Mouse (Mus musculus): ENCODE data around the gene Prdm2. TPM values are rescaled to one million over a fixed set of nuclear protein-coding genes. Genes with fewer than 3 reads are reported as not detected.

Gene Prdm2
- polyA plus RNA-seq, 1 experiment, result 34.9 TPM

DNA sequence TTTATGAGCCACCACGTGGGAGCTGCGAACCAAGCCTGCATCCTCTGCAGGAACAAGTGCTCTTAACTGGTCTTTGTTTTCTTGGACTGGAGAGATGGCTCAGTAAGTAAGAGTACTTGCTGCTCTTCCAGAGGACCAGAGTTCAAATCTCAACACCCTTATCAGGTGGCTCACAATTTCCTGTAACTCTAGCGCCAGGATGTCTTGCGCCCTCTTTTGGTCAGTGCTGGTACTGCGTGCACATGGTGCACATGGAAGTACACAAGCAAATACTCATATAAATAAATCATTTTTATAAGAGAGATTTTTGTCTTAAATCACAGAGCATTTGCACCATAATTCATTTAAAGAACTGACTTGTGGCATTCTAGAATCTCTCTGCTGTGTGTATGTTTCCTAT, 35.3 kb upstream of the Prdm2 start:
- Histone ChIP-seq H3K27me3 (ENCODE audit: control insufficient read depth, insufficient read depth, low read length, poor library complexity, severe bottlenecking) (no peaks in the 10 kb centered on the region), H3K4me1 (ENCODE audit: control insufficient read depth, insufficient read depth, low read length) (no peaks in the 10 kb centered on the region), H3K4me3 (ENCODE audit: low read depth, low read length) (no peak overlapping the region), H3K27ac (ENCODE audit: insufficient read depth, low read length) (no peak overlapping the region), H3K9ac (ENCODE audit: low read depth, poor library complexity, severe bottlenecking) (no peak overlapping the region), H3K9me3 (replicated peaks; ENCODE audit: control insufficient read depth, insufficient read depth, low read length, poor library complexity, severe bottlenecking) (no peaks in the 10 kb centered on the region), H3K36me3 (ENCODE audit: control insufficient read depth, insufficient read depth, low read length, poor library complexity, severe bottlenecking) (no peaks in the 10 kb centered on the region)
- TF ChIP-seq CTCF (IDR thresholded peaks at IDR 0.05; ENCODE audit: low read depth, low read length), result peak; percentile 77
- TF ChIP-seq POLR2A (IDR thresholded peaks at IDR 0.05; ENCODE audit: insufficient read depth, low read length), result no peak

DNA sequence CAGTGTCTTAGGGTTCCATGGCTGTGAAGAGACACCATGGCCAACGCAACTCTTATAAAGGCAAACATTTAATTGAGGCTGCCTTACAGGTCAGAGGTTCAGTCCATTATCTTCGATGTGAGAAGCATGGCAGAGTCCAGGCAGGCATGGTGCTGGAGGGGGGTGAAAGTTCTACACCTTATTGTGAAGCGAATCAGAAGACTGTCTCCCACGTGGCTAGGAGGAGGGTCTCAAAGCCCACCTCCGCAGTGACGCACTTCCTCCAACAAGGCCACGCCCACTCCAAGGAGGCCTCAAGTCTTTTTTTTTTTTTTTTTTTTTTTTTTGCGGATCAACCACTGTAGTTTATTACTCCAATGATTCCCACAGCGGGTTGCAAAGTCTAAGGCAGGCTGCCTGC, 28.5 kb upstream of the Prdm2 start:
- H3K9me3 ChIP-seq (replicated peaks; ENCODE audit: control insufficient read depth, insufficient read depth, low read length, poor library complexity, severe bottlenecking), result no peaks in the 10 kb centered on the region
- peak overlapping the region; percentile 65 for H3K4me3 ChIP-seq (ENCODE audit: low read depth, low read length)
- peak overlapping the region; percentile 49; the same call in 1 of the 2 replicates for H3K9ac ChIP-seq (ENCODE audit: low read depth, poor library complexity, severe bottlenecking)
- no peaks in the 10 kb centered on the region for H3K36me3 ChIP-seq (ENCODE audit: control insufficient read depth, insufficient read depth, low read length, poor library complexity, severe bottlenecking)
- no peaks in the 10 kb centered on the region for H3K27me3 ChIP-seq (ENCODE audit: control insufficient read depth, insufficient read depth, low read length, poor library complexity, severe bottlenecking)
- peak overlapping the region; percentile 64 for H3K27ac ChIP-seq (ENCODE audit: insufficient read depth, low read length)
- TF ChIP-seq POLR2A (IDR thresholded peaks at IDR 0.05; ENCODE audit: insufficient read depth, low read length) (peak; percentile 51), CTCF (IDR thresholded peaks at IDR 0.05; ENCODE audit: low read depth, low read length) (no peak), EP300 (IDR thresholded peaks at IDR 0.05; ENCODE audit: insufficient read depth, low read depth, low read length) (no peak)
- H3K4me1 ChIP-seq (ENCODE audit: control insufficient read depth, insufficient read depth, low read length), result peaks cover 2% of the 10 kb centered on the region

DNA sequence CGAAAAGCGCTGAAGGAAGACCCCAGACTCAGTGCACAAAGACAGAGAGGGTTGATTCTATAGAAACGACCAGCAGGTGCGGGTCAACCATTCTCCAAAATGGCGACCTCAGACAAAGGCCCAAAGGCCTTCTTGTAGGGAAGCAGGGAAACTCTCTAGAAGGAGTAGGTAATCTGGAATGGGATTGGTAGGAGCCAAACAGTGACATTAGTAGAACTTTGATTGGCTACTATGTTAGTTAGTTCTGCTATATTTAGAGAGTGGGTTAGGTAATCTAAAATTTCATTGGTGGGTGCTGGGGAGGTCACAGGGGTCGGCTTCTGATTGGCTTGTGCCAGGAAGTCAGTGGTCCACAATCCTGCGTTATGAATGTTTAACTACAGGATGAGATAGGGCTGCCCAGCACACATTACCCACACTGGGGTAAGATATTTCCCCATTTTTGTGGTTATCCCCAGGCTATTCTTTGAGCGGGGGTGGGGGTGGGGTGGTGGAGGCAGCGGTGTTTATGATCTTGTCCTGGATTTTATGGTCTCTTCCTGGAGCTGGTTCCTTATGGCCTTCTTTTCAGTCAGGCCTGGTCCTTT, 26.9 kb upstream of the Prdm2 start:
- H3K4me3 ChIP-seq (ENCODE audit: low read depth, low read length), result peak overlapping the region; percentile 44
- no peaks in the 10 kb centered on the region for H3K27me3 ChIP-seq (ENCODE audit: control insufficient read depth, insufficient read depth, low read length, poor library complexity, severe bottlenecking)
- H3K4me1 ChIP-seq (ENCODE audit: control insufficient read depth, insufficient read depth, low read length), result peaks cover 2% of the 10 kb centered on the region
- H3K9me3 ChIP-seq (replicated peaks; ENCODE audit: control insufficient read depth, insufficient read depth, low read length, poor library complexity, severe bottlenecking), result no peaks in the 10 kb centered on the region
- peak overlapping the region; percentile 83 for H3K9ac ChIP-seq (ENCODE audit: low read depth, poor library complexity, severe bottlenecking)
- no peaks in the 10 kb centered on the region for H3K36me3 ChIP-seq (ENCODE audit: control insufficient read depth, insufficient read depth, low read length, poor library complexity, severe bottlenecking)
- no peak for TF ChIP-seq CTCF (IDR thresholded peaks at IDR 0.05; ENCODE audit: low read depth, low read length)
- peak; percentile 29 for TF ChIP-seq POLR2A (IDR thresholded peaks at IDR 0.05; ENCODE audit: insufficient read depth, low read length)
- peak overlapping the region; percentile 99 for H3K27ac ChIP-seq (ENCODE audit: insufficient read depth, low read length)

GRCm38 (mm10) chr4:143239117-143239516, 26.3 kb upstream of the Prdm2 start:
- peak overlapping the region; percentile 20 for H3K4me3 ChIP-seq (ENCODE audit: low read depth, low read length)
- H3K9me3 ChIP-seq (replicated peaks; ENCODE audit: control insufficient read depth, insufficient read depth, low read length, poor library complexity, severe bottlenecking), result no peaks in the 10 kb centered on the region
- H3K4me1 ChIP-seq (ENCODE audit: control insufficient read depth, insufficient read depth, low read length), result peaks cover 2% of the 10 kb centered on the region
- H3K27me3 ChIP-seq (ENCODE audit: control insufficient read depth, insufficient read depth, low read length, poor library complexity, severe bottlenecking), result no peaks in the 10 kb centered on the region
- peak overlapping the region; percentile 99 for H3K27ac ChIP-seq (ENCODE audit: insufficient read depth, low read length)
- H3K9ac ChIP-seq (ENCODE audit: low read depth, poor library complexity, severe bottlenecking), result peak overlapping the region; percentile 83
- H3K36me3 ChIP-seq (ENCODE audit: control insufficient read depth, insufficient read depth, low read length, poor library complexity, severe bottlenecking), result no peaks in the 10 kb centered on the region
- TF ChIP-seq CTCF (IDR thresholded peaks at IDR 0.05; ENCODE audit: low read depth, low read length) (no peak), EP300 (IDR thresholded peaks at IDR 0.05; ENCODE audit: insufficient read depth, low read depth, low read length) (no peak), POLR2A (IDR thresholded peaks at IDR 0.05; ENCODE audit: insufficient read depth, low read length) (no peak)

DNA sequence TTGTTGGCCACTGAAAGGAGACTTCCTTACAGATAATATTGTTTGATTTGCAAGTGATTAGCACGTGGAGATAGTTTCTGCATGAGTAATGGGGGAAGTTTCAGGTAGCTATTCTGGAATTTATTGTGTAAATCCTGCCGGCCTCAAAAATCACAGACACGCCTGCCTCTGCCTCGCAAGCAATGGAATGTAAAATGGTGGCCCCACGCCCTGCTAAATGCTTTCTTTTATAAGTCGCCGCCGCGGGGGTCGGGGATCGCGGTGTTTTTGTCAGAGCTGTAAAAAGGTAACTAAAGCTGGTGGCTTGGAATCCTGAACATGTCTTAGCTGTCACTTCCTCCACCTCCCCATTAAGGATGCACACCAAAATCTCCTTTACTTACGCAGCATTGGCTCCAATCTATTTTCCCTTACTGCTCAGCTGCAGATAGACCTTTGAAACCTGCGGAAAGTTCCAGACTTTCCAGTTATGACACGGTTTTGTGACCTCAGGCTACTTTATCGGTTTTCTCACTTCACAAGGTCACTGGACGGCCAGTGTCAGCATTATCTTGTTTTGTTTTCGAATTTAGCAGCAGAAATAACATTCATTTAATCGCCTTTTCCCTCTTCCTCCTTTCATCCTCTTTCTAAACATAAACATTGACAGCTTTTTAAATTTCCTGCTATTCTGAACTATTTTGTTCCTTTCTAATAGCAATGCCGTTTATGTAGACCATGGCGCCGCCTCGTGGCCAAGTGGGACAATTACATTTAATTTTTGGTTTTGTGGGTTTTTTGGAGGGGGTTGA, 25.6 kb upstream of the Prdm2 start:
- H3K27ac ChIP-seq (ENCODE audit: insufficient read depth, low read length), result peak overlapping the region; percentile 99
- no peak overlapping the region for H3K4me3 ChIP-seq (ENCODE audit: low read depth, low read length)
- no peaks in the 10 kb centered on the region for H3K36me3 ChIP-seq (ENCODE audit: control insufficient read depth, insufficient read depth, low read length, poor library complexity, severe bottlenecking)
- peaks cover 2% of the 10 kb centered on the region for H3K4me1 ChIP-seq (ENCODE audit: control insufficient read depth, insufficient read depth, low read length)
- no peak for TF ChIP-seq POLR2A (IDR thresholded peaks at IDR 0.05; ENCODE audit: insufficient read depth, low read length)
- peak; percentile 94 for TF ChIP-seq EP300 (IDR thresholded peaks at IDR 0.05; ENCODE audit: insufficient read depth, low read depth, low read length)
- peak; percentile 50 for TF ChIP-seq CTCF (IDR thresholded peaks at IDR 0.05; ENCODE audit: low read depth, low read length)
- no peaks in the 10 kb centered on the region for H3K27me3 ChIP-seq (ENCODE audit: control insufficient read depth, insufficient read depth, low read length, poor library complexity, severe bottlenecking)
- peak overlapping the region; percentile 83 for H3K9ac ChIP-seq (ENCODE audit: low read depth, poor library complexity, severe bottlenecking)
- H3K9me3 ChIP-seq (replicated peaks; ENCODE audit: control insufficient read depth, insufficient read depth, low read length, poor library complexity, severe bottlenecking), result no peaks in the 10 kb centered on the region

DNA sequence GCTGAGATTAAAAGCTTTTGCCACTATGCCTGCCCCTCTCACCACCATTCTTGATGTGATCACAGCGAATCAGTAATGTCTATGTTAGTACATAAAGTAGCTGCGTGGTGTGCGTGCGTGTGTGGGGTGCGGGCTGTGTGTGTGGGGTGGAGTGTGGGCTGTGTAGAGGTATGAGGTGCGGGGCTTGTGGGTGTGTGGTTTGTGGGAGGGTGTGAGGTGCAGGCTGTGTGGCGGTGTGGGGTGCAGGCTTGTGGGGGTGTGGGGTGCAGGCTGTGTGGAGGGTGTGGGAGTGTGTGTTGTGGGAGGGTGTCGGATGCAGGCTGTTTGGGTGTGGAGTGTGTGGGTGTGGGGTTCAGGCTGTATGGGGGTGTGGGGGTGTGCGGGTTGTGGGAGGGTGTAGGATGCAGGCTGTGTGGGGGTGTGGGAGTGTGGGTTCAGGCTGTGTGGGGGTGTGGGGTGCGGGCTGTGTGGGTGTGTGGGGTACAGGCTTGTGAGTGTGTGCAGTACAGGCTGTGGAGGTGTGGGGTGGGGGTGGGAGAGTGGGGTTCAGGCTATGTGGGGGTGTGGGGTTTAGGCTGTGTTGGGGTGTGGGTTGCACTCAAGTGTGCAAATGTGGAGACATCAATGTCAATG, 19.1 kb upstream of the Prdm2 start:
- TF ChIP-seq POLR2A (IDR thresholded peaks at IDR 0.05; ENCODE audit: insufficient read depth, low read length) (no peak), EP300 (IDR thresholded peaks at IDR 0.05; ENCODE audit: insufficient read depth, low read depth, low read length) (no peak), CTCF (IDR thresholded peaks at IDR 0.05; ENCODE audit: low read depth, low read length) (no peak)
- H3K27me3 ChIP-seq (ENCODE audit: control insufficient read depth, insufficient read depth, low read length, poor library complexity, severe bottlenecking), result no peaks in the 10 kb centered on the region
- no peak overlapping the region for H3K9ac ChIP-seq (ENCODE audit: low read depth, poor library complexity, severe bottlenecking)
- no peaks in the 10 kb centered on the region for H3K36me3 ChIP-seq (ENCODE audit: control insufficient read depth, insufficient read depth, low read length, poor library complexity, severe bottlenecking)
- H3K4me1 ChIP-seq (ENCODE audit: control insufficient read depth, insufficient read depth, low read length), result no peaks in the 10 kb centered on the region
- H3K4me3 ChIP-seq (ENCODE audit: low read depth, low read length), result peak overlapping the region; percentile 36
- H3K9me3 ChIP-seq (replicated peaks; ENCODE audit: control insufficient read depth, insufficient read depth, low read length, poor library complexity, severe bottlenecking), result no peaks in the 10 kb centered on the region
- no peak overlapping the region for H3K27ac ChIP-seq (ENCODE audit: insufficient read depth, low read length)

Data from ES-Bruce4 (cell line).